Mouse (Mus musculus) fat pad, adult 2 months (tissue): ENCODE measurements around the gene Srpr.

Experiments
- DNase-seq: peaks from one replicate; pipeline ENCODE4 v3.0.0-alpha.2; 2011; ENCODE audit warnings: low read depth, low spot score; ENCODE audit errors: extremely low read depth

The Srpr gene

DNA sequence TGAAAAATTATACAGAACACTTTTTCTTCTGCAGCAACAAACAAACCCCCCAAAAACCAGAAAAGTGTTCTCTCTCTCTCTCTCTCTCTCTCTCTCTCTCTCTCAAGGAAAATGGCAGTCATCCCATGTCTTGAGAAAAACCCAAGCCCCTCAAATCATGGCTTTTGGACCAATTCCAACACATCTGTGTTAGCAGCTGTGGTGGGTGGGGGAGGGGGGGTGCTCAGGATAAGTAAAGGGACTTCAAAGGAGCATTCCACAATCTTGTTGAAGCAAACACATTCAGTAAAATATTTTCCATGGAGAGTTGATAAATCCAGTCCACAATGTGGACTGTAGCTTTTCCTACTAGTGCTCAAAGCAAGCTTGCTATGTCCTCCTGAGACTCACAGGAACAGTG lies 49.5 kb downstream of the Srpr start:
- no peak for DNase-seq

DNA sequence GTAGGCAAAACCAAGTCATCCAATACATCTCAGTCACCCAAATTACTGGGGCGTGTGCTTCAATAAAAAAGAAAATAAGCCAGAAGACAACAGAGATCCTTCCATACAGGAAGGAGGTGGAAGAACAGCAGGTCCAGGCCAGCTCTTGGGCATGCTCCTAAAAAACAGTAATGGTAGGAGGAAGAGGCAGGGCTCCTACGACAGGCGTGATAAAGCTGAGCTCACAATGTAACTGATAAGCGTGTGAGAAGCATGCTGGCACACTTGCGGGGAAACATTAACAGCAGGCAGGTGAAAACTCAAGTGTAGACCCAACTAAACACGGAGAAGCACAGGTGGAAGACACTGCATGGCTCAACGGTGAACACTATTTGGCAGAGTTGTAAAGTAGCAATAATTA lies 57.4 kb downstream of the Srpr start:
- DNase-seq: no peak

DNA sequence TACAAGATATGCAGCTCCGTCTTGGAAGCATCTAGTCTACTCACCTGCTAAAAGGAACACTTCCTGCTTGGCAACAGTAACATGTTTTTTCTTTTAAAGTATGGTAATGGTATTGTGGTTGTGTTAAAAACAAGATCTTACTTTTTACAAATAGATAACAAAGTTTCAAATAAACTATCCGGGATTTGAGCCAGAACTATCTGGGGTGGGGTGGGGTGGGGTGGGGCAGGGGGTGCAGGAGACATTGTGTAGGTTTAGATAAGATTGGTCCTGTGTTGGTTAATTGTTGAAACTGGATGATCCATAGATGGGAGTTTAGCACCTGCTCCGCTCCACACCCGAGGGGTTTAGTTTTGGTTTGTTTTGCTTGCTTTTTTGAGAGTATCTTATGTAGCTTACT lies 62.4 kb downstream of the Srpr start:
- DNase-seq: no peak

DNA sequence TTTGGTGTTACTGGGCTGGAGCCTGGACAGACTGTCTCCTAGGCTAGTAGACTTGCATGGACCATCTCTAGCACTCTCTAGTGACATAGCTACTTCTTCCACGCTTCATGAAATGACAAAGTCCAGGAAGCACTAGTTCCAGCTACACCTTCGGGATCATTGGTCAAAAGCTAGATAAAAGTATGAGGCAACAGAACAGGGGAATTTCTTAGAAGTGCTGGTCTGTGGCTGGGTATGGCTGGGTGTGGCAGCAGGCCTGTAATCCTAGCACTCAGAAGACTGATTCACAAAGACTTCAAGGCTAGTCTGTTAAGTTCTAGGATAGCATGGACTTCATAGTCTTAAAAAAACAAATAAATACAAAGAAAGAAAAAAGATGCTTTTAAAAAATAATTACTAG lies 63.5 kb downstream of the Srpr start:
- no peak for DNase-seq

DNA sequence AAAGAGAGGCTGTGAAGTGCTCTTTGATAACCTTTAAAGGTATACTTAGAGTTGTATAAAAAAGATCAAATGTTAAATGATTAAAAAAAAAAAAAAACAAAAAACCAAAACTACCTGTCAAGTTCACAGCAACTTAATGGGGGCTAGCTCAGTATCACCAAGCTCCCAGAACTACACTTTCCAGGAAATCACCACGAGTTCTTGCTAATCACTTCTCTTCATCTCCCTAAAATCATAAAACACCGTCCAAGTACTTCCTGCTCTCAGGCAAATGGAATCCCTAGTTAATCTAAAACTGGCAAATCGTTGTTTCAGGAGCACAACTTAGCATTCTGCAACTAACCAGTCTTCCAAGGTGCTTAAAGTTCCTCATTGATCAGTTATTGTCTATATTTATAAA lies 64.5 kb downstream of the Srpr start:
- no peak for DNase-seq

DNA sequence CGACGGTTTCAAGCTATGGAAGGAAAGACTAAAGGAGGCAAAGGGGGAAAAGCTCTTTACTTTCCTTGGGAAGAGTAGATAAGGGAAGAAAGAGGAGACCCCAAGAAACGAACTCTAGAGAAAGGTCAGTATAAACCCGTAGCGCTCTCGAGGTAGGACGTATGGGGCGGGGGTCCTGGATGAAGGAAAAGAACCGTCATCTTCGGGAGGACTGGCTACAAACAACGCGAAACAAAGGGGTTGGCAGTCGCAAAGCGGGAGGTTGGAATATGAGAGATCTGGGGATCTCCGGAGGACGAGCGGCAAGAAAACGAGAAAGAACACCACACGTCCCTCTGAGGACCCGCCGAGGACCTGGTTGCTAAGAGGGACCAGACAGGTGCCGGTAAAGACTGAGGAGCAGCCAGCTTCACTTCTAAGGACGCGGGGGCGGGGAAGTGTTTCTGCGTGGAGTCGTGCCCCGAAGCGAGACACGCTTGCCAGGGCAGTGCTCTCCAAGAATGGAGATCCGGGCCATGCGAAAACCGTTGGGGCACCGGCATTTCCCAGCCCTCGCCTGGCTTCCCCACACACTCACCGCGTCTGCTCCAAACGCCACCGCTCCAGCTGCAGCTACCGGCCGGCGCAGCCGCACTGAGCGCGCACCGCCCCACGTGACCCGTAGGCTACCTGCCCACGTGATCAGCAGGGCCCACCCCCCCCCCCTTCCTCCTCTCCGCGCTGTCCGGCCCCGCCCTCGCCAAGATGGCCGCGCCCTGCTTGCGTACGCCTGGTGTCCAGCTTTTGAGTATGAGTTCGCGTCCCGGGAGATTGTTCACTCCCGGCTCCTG lies 67.4 kb downstream of the Srpr start, which contains the start of the genes Fam118b and Rpusd4:
TSS of gene Fam118b (minus strand) at position 660 of the 830 bp plus-strand sequence.
TSS of gene Rpusd4 (plus strand) at position 720 of the 830 bp plus-strand sequence.
- no peak for DNase-seq

DNA sequence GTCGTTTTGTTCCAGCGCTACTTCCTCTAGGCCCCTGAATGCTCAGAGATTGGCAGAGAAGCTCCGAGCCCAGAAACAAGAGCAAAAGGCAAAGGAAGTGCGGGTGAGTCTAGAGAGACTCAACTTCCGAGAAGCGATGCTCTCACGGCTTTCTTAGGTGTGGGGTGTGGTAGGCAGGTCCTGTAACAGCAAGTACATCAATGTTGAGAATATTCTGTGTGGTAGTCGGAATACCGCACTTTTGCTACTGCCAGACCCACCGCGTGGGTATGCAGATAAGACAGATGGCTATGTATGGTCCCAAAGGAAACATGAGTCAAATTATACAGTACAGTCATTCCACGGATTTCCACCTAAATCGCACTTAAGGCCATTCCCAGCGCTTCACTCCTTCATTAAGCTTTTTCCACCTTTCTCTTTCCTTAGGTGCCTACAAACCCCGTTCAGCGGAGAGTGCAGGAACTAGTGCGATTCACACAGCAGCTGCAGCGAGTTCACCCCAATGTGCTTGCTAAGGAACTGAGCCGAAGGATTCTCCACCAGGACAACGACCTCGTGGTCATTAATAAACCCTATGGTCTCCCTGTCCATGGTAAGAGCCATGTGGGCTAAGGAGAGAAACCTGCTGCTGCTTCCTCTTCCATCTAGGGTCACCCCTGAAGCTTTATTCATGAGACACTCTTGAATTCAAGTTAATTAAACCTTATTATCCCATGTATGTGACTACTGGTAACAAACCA lies 68.2 kb downstream of the Srpr start:
- no peak for DNase-seq

DNA sequence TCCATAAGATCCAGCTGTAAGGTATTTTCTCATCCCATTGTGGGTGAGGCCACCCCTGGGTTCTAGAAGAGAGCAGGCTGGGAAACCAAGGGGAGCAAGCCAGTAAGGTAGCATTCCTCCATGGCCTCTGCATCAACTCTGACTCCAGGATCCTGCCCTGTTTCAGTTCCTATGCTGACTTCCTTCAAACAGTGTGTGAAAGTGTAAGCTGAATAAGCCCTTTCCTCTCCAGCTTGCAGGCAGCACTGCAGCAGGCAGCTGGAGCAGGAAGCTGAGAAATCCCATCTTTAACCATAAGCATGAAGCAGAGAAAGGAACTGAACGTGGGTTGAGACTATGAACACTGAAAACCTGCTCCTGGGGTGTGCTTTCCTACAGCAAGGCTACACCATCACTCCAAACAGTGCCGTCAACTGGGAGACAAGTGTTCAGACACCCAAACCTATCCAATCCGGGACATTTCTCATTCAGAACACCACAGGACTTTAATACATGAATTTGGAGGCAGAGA lies 77.9 kb downstream of the Srpr start:
- DNase-seq: no peak

DNA sequence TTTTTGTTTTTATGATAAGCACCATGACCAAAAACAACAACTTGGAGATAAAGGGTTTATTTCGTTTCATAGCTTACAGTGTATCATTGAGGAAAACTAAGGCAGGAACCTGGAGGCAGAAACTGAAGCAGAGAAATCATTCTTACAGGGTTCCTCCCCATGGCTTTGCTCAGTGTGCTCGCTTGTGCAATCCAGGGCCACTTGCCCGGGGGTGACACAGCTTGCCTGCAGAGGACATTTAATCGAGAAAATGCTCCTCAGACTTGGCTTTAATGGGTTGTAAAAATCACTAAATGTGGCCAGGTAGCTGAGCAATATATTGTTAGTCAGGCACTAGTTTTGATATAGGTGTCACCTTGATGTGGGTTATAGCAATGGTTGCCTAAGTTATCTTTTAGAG lies 78.5 kb downstream of the Srpr start:
- DNase-seq: no peak

DNA sequence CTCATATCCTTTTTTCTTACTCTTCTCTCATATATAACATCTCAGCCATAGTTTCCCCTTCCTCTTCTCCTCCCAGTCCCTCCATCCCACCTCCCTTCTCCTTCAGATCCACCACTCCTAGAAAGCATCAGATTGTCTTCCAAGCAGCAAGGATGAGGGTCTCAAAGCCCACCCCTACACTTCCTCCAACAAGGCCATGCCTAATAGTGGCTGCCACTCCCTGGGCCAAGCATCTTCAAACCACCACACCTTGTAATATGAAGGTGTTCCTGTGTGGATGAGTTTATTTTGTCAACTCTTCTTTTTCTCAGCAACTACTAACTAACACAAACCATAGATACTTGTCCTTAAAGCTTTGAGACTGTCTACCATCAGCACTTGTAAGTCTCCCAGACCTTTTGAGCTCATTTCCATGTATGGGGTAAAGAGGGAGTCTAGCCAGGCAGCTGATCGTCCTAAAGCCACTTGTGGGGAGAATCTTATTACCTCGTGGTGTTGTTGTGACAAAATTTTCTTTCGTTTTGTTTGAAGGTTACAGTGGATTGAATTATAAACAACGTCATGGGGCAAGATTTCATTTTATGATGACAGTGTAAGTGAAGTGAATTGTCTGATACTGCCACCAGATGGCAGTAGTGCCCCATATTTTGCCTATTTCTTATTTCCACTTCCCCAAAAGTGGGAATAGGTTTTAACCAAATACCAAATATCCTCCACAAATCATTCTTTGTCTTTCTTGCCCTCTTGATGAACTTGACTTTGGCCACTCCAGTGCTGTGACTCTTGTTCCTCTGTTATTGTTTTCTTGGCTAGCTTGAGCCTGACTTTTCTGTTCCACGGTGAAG lies 82.3 kb downstream of the Srpr start:
- no peak for DNase-seq

DNA sequence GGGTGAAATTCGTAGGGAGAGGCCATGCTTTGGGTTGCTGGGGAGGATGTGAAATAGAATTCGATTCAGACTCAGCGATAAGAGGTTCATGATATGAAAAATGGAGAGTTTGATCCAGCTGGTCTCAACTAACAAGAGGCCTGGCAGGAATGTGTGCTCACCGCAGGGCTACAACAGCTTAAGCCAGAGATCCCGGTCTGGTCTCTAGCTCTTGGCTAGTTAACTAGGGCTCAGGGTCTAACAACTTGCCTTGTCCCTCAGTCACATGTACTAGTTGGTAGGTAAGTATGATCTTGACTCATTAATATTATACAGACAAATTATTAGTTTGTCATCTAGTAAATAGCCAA lies 82.9 kb downstream of the Srpr start:
- DNase-seq: no peak

DNA sequence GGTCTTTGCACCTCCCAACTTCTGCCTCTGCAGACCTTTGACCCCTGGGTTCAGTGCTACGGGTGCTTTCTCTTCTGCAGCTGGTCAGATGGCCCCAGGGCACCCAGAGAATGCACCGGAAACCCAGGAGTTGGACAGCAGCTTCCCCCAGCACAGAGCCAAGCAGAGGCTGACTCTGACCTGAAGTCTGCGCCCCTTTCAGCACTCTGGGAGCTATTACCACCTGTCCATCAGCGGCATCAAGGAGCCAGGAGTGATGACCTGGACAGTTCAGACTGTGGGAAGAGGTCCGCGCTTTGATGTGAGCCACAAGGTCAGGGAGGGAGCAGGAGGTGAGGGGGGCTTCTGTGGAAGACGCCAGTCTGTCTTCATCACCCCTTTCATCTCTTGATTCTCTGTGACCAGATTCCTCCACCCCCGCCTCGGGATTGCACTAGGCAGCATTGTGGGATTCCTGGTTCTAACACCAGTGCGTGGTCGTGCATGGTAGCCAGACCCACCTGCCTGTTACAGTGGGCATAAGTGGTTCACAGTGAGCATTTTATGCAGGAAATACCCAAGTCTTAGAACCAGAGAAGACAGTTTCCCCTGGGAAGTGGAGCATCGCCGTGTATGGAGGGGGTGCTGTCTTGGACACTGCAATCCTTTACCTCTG lies 83.6 kb downstream of the Srpr start:
- DNase-seq: no peak

DNA sequence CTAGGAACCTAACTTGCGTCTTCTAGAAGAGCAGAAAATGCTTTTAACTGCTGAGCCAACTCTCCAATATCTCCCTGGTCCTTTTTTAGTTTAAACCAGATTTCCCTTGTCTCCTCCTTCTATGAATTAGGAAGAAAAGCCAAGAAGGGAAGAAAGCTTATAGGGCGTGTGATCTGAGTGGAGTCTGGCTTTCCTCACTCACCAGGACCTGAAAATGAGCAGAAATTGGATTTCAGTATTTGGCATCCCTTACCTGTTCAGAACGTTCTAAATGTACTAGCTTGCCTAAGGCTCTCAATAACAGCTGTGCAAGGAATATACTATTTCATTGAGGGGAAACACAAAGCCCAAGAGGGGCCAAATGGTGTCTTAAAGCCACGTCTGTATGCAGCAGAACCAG lies 84.4 kb downstream of the Srpr start:
- DNase-seq: no peak

DNA sequence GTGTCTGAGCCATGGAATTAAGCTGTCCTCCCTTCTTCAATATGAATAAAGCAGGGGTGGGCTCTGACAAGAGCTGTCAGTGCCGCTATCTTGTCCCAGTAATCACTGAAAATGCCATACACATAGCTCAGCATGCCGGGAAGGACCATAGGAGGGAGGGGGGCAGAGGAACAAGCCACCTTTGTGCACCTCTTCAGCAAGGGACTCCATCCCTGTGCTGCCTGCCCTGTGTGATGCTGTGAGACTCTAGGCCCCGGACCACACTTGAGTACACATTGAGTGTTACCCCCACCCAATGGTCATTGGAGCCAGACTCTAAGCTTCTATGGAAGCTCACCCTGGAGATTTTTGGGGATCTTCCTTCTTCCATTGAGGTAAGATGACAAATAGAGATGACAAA lies 86.4 kb downstream of the Srpr start:
- DNase-seq: no peak

DNA sequence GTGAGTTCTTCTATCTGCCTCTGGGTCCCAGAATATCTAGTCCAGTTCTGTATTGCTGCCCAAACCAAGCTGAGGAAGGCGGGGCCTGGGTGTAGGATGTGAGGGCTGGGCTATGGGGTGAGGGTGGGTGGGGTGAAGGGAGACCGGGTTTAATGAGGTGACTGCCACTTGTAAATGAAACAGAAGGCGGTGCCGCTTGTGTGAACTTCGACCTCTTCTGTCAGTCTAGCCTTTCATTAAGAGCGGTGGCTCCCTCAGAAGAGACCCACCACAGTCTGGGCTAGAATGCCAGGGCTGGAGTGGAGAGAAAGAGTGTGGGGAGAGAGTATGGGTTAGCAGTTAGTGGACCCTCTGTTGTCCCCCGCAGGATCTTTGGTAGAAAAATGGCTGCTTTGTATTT lies 90.0 kb downstream of the Srpr start:
- no peak for DNase-seq

DNA sequence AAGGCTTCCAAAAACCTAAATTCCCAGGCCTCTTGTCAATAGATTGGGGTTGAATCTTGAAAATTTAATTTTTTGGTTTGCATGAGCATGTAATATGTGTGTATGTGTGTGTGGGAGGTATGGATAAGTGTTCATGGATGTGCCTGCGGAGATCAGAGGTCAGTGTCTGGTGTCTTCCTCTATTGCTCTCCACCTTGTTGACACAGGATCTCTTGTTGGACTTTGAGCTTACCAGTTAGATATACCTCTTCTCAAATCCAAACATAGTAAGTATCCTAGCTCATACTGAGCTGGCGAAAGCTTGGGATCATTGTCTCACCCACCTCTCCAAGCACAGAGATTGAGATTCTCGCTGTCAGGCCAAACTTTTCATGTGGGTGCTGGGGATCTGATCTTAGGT lies 90.4 kb downstream of the Srpr start:
- no peak for DNase-seq

DNA sequence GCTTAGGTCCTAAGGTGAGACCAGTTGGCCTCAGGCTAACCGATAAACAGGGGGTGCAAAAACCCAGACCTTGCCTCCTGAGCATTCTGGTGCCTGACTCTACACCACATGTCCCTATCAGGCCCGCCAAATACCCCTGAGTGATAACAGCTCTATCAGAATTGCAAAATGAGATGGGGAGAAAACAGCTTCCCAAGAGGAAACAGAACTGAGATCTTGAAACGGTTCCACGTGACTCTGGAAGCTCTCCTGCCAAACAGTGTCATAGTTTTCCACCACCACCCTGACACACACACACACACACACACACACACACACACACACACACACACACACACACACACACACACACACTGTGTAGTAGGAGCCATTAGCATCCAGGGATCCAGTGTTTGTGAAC lies 90.9 kb downstream of the Srpr start:
- no peak for DNase-seq

DNA sequence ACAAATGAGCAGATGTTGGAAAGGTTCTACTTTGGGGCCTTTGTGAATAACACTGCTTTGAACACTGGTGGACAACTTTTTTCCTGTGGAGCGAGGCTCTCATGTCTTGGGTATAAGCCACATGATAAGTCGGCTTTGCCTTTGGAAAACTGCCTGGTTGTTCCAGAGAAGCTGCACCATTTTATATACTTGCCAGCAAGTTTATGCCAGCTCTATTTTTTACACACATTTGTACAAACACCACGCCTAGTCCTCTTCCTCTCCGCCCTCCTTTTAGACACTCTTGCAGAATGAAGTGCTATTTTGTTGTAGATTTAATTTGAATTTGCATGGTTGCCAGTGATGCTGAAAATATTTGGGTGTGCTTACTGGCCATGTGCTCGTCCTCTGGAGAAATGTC lies 93.5 kb downstream of the Srpr start:
- DNase-seq: no peak
